Mouse (Mus musculus) A20 (cell line): ENCODE measurements around the gene Gm49416.

ENCODE experiments used
- DNase-seq: peaks from one replicate; pipeline ENCODE4 v3.0.0-alpha.2; 2011; ENCODE audit warnings: low read depth, low spot score

Gm49416 gene

GRCm38 (mm10) chr19:8920073-8920736 is 31.5 kb downstream of the Gm49416 start, which contains the start of gene B3gat3:
Gene B3gat3, plus strand, starts transcription at chr19:8920374.
- DNase-seq = peak; percentile 96

GRCm38 (mm10) chr19:8920836-8921291 is 32.1 kb downstream of the Gm49416 start:
- DNase-seq = peak; percentile 68

GRCm38 (mm10) chr19:8921741-8922140 is 33.0 kb downstream of the Gm49416 start:
- no peak for DNase-seq

- no peak for DNase-seq
Observed at GRCm38 (mm10) chr19:8926766-8927165, 38.0 kb downstream of the Gm49416 start.

- no peak for DNase-seq
Observed at GRCm38 (mm10) chr19:8927891-8928525, 39.3 kb downstream of the Gm49416 start.

- no peak for DNase-seq
Observed at GRCm38 (mm10) chr19:8928689-8929223, 40.0 kb downstream of the Gm49416 start.

GRCm38 (mm10) chr19:8929224-8930088 is 40.7 kb downstream of the Gm49416 start, which contains the start of the genes Rom1 and Eml3:
Gene Rom1, minus strand, starts transcription at chr19:8929356.
Gene Eml3, plus strand, starts transcription at chr19:8929552.
- DNase-seq = peak; percentile 89

- DNase-seq = no peak
Observed at GRCm38 (mm10) chr19:8930117-8930516, 41.4 kb downstream of the Gm49416 start.

GRCm38 (mm10) chr19:8930771-8931170 is 42.0 kb downstream of the Gm49416 start:
- no peak for DNase-seq

- DNase-seq = no peak
Observed at GRCm38 (mm10) chr19:8936736-8937135, 48.0 kb downstream of the Gm49416 start.

- DNase-seq = no peak
Observed at GRCm38 (mm10) chr19:8940526-8941133, 51.9 kb downstream of the Gm49416 start.

- DNase-seq = no peak
Observed at GRCm38 (mm10) chr19:8941136-8941514, 52.4 kb downstream of the Gm49416 start.

- DNase-seq = peak; percentile 99
Observed at GRCm38 (mm10) chr19:8941515-8942217, 52.9 kb downstream of the Gm49416 start, which contains the start of gene Mta2. Gene Mta2, plus strand, starts transcription at chr19:8941875.

GRCm38 (mm10) chr19:8942276-8942964 is 53.7 kb downstream of the Gm49416 start:
- DNase-seq = peak; percentile 80

- no peak for DNase-seq
Observed at GRCm38 (mm10) chr19:8943047-8943446, 54.3 kb downstream of the Gm49416 start.

GRCm38 (mm10) chr19:8944062-8944461 is 55.3 kb downstream of the Gm49416 start:
- no peak for DNase-seq

- no peak for DNase-seq
Observed at GRCm38 (mm10) chr19:8944750-8945149, 56.0 kb downstream of the Gm49416 start.
